ENCODE assay signal across 11 mouse cellular contexts in the genomic region with DNA sequence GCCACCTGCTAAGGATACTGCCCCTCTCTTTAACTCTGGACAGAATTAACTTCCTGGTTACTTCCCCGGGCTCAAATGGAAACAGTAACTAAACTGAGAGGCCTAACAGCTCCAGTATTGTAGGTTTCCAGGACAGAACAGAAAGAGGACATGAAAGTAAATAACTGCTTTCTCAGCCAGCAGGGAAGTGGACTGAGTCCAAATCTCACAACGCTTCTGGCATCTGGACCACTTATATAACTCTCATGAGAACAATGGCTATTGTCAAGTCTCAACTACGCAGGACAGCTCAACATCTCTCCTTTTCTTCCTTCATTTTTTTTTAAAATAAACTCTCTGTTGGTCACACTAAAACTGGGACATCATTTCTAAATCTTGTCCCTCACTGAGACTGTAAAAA.
DNase-seq lines count a peak whose midpoint lies in the region; ATAC-seq and TF ChIP-seq lines count a peak whose summit lies in the region.
"Had no signal": no experiment of that assay in that cellular context is flagged by ENCODE, and none has a peak within 500 bp of the region (broad histone marks: within the 10 kb centered on the region; RNA-seq: fewer than 3 reads in every experiment).

No protein-coding gene starts in this region.

- H3K9me3 ChIP-seq in kidney, postnatal 0 days (replicated peaks; ENCODE audit: low read length), result no peaks in the 10 kb centered on the region
- H3K9me3 ChIP-seq: forebrain, embryonic 15.5 days had no signal

- ATAC-seq in kidney, postnatal 0 days (replicated peaks; ENCODE audit: low FRiP score, low read depth), result no peak
- ATAC-seq: forebrain, embryonic 15.5 days; liver, postnatal 0 days had no signal

- no peak overlapping the region for H3K9ac ChIP-seq in kidney, postnatal 0 days (ENCODE audit: low read depth, low read length)
- H3K9ac ChIP-seq: forebrain, embryonic 15.5 days; liver, postnatal 0 days had no signal

- no peaks in the 10 kb centered on the region for H3K36me3 ChIP-seq in kidney, postnatal 0 days (ENCODE audit: insufficient read depth, low read length)
- H3K36me3 ChIP-seq: forebrain, embryonic 15.5 days had no signal

- H3K4me2 ChIP-seq in kidney, postnatal 0 days (ENCODE audit: low read length), result no peak overlapping the region
- H3K4me2 ChIP-seq: forebrain, embryonic 15.5 days had no signal

- H3K27ac ChIP-seq in kidney, postnatal 0 days, result no peak overlapping the region
- H3K27ac ChIP-seq: forebrain, embryonic 15.5 days had no signal

- intact Hi-C loops in heart, postnatal 25 days (cut with DNase I), result no loop called here

- TF ChIP-seq CTCF in kidney, postnatal 0 days (IDR thresholded peaks at IDR 0.05; ENCODE audit: low read depth), result no peak

- no peaks in the 10 kb centered on the region for H3K4me1 ChIP-seq in kidney, postnatal 0 days (replicated peaks; ENCODE audit: insufficient read depth, low read length)

- WGBS in kidney, postnatal 0 days, result 37% methylated on average over 3 of the region's 3 CpGs

- peak; percentile 46 for DNase-seq in kidney, postnatal 0 days (ENCODE audit: low spot score)
- no peak for DNase-seq in kidney, adult 8-10 months
- DNase-seq in right cerebral cortex, adult 2 months (ENCODE audit: low spot score in 2 of 2), result peak; percentile 17 to 27
- no peak for DNase-seq in right cerebral cortex, postnatal 4 days
- DNase-seq in heart, postnatal 25 days (ENCODE audit: low spot score), result peak; percentile 2
- peak; percentile 1 for DNase-seq in skeletal muscle tissue, adult 2 months (ENCODE audit: low read depth, low spot score)
- DNase-seq in spleen, postnatal 36 days (ENCODE audit: low spot score in 2 of 2), result no peak
- no peak for DNase-seq in embryo, embryonic 11 days
- DNase-seq: liver, postnatal 0 days had no signal

- no peaks in the 10 kb centered on the region for H3K27me3 ChIP-seq in kidney, postnatal 0 days (ENCODE audit: insufficient read depth, low read length)
- H3K27me3 ChIP-seq: forebrain, embryonic 15.5 days had no signal

- H3K4me3 ChIP-seq in kidney, postnatal 0 days (replicated peaks; ENCODE audit: low read depth, low read length), result no peak overlapping the region
- H3K4me3 ChIP-seq: forebrain, embryonic 15.5 days; myocyte had no signal

Comparison
In these comparisons a context has a peak if more than half of its experiments do, and no peak if none do; other contexts are left out.
1. DNase-seq: peak in kidney, postnatal 0 days (single experiment), right cerebral cortex, adult 2 months (2 of 2), heart, postnatal 25 days (single experiment) and skeletal muscle tissue, adult 2 months (single experiment); none in kidney, adult 8-10 months (0 of 2), right cerebral cortex, postnatal 4 days (single experiment), spleen, postnatal 36 days (0 of 2) and embryo, embryonic 11 days (single experiment).